Mouse (Mus musculus): ENCODE measurements at regions not wholly inside any gene's neighbourhood (a gene's known extent, or its start where the extent isn't known, plus 50 kb on each side); places are given as distances from the start of the nearest gene placed in this dataset.

GRCm38 (mm10) chr15:62511461-62511860 lies 1333.5 kb downstream of the Gsdmc2 start:
- TF ChIP-seq POLR2A (IDR thresholded peaks at IDR 0.05; ENCODE audit: extremely low read depth, insufficient read depth, low read length) (no peak), CTCF (IDR thresholded peaks at IDR 0.05; ENCODE audit: low read depth, low read length) (no peak)
